Comparison of ENCODE assay signal across 8 mouse cellular contexts in genomic region chr8:105565401-105565881, GRCm38 (mm10). TPM values are rescaled to one million over a fixed set of nuclear protein-coding genes. Genes with fewer than 3 reads are reported as not detected.
DNase-seq lines count a peak whose midpoint lies in the region; ATAC-seq and TF ChIP-seq lines count a peak whose summit lies in the region.

No protein-coding gene starts in this region.

- WGBS in lung, adult 2 months = under 1% methylated on average over 31 of the region's 31 CpGs
- 1% methylated on average over 31 of the region's 31 CpGs for WGBS in forebrain, embryonic 11.5 days
- WGBS in limb, embryonic 11.5 days = under 1% methylated on average over 31 of the region's 31 CpGs

- no peaks in the 10 kb centered on the region for H3K9me3 ChIP-seq in forebrain, embryonic 11.5 days (ENCODE audit: control insufficient read depth, low read length)
- H3K9me3 ChIP-seq in limb, embryonic 11.5 days (ENCODE audit: control insufficient read depth, low read length) = no peaks in the 10 kb centered on the region

- peak; percentile 75 for ATAC-seq in forebrain, embryonic 11.5 days (replicated peaks; ENCODE audit: low FRiP score)
- ATAC-seq in limb, embryonic 11.5 days (ENCODE audit: insufficient number of reproducible peaks, low FRiP score, low TSS enrichment, low read depth) = peak; percentile 56
- ATAC-seq in monocyte, adult 5-6 weeks (replicated peaks; ENCODE audit: insufficient number of reproducible peaks, low FRiP score, low TSS enrichment, poor library complexity, severe bottlenecking) = peak; percentile 24; the same call in 1 of the 2 replicates

- H3K27me3 ChIP-seq in forebrain, embryonic 11.5 days (ENCODE audit: control insufficient read depth, insufficient read depth, low read length) = no peaks in the 10 kb centered on the region
- no peaks in the 10 kb centered on the region for H3K27me3 ChIP-seq in limb, embryonic 11.5 days (ENCODE audit: control insufficient read depth, insufficient read depth, low read length)

- no peaks in the 10 kb centered on the region for H3K36me3 ChIP-seq in forebrain, embryonic 11.5 days (ENCODE audit: control insufficient read depth, insufficient read depth, low read length)
- H3K36me3 ChIP-seq in limb, embryonic 11.5 days (ENCODE audit: control insufficient read depth, insufficient read depth, low read length) = no peaks in the 10 kb centered on the region

- no peak for DNase-seq in lung, adult 2 months
- DNase-seq in lung, postnatal 4 days = no peak
- peak; percentile 22 for DNase-seq in NIH3T3 (ENCODE audit: low read depth)
- DNase-seq in forebrain, embryonic 11.5 days (ENCODE audit: low spot score) = no peak
- DNase-seq in limb, embryonic 11.5 days (ENCODE audit: low spot score) = peak; percentile 24
- DNase-seq in right cerebral cortex, adult 18-20 months = no peak
- DNase-seq in kidney, postnatal 14 days = no peak

- no peak overlapping the region for H3K27ac ChIP-seq in forebrain, embryonic 11.5 days (ENCODE audit: low read depth, low read length)
- no peak overlapping the region for H3K27ac ChIP-seq in limb, embryonic 11.5 days (replicated peaks; ENCODE audit: low read depth, low read length)

- no peak for TF ChIP-seq POLR2A in lung, adult 2 months (IDR thresholded peaks at IDR 0.05; ENCODE audit: borderline replicate concordance, extremely low read depth, low read depth, low read length)

- peak overlapping the region; percentile 59 for H3K4me2 ChIP-seq in forebrain, embryonic 11.5 days (ENCODE audit: low read depth, low read length, severe bottlenecking)
- H3K4me2 ChIP-seq in limb, embryonic 11.5 days (ENCODE audit: low read depth, severe bottlenecking) = peak overlapping the region; percentile 93

- peak overlapping the region; percentile 77 for H3K4me3 ChIP-seq in lung, adult 2 months (replicated peaks; ENCODE audit: extremely low read depth, low read depth, low read length)
- peak overlapping the region; percentile 79 for H3K4me3 ChIP-seq in forebrain, embryonic 11.5 days (ENCODE audit: low read depth, low read length)
- peak overlapping the region; percentile 90 for H3K4me3 ChIP-seq in limb, embryonic 11.5 days (ENCODE audit: low read depth, low read length)

- peaks cover 5% of the 10 kb centered on the region; the same call in 1 of the 2 replicates for H3K4me1 ChIP-seq in lung, adult 2 months (ENCODE audit: control insufficient read depth, insufficient read depth, low read length)
- H3K4me1 ChIP-seq in forebrain, embryonic 11.5 days (replicated peaks; ENCODE audit: control insufficient read depth, insufficient read depth, low read length) = peaks cover 6% of the 10 kb centered on the region; the same call in 1 of the 2 replicates
- peaks cover 8% of the 10 kb centered on the region for H3K4me1 ChIP-seq in limb, embryonic 11.5 days (ENCODE audit: control insufficient read depth, insufficient read depth, low read length)

- H3K9ac ChIP-seq in forebrain, embryonic 11.5 days (ENCODE audit: low read length) = peak overlapping the region; percentile 55
- H3K9ac ChIP-seq in limb, embryonic 11.5 days (ENCODE audit: low read length) = peak overlapping the region; percentile 73

- TF ChIP-seq CTCF in lung, adult 2 months (IDR thresholded peaks at IDR 0.05; ENCODE audit: insufficient read depth, low read length) = no peak

RNA-seq across cellular contexts. Expression of gene Atp6v0d1, which starts 0.4 kb away (rescaled TPM):
- polyA plus RNA-seq in lung, adult 2 months (2012; rRNA removed) = 101 and 121 TPM in 2 replicates
- 99.2 and 108 TPM in 2 replicates for polyA plus RNA-seq in forebrain, embryonic 11.5 days (2014; fragmentation: Nextera tagmentation; extraction: Ambion mirVana)
- 71.7 and 81.5 TPM in 2 replicates for polyA plus RNA-seq in limb, embryonic 11.5 days (2014; fragmentation: Nextera tagmentation; extraction: Ambion mirVana)
- 62.8 to 77.2 TPM (median 68.8 TPM) in 3 replicates for total RNA-seq in monocyte, adult 5-6 weeks (2017)

RNA-seq across cellular contexts. Expression of gene Ripor1, which starts 39.6 kb away (rescaled TPM):
- 71.7 and 74.9 TPM in 2 replicates for polyA plus RNA-seq in lung, adult 2 months (2012; rRNA removed)
- polyA plus RNA-seq in forebrain, embryonic 11.5 days (2014; fragmentation: Nextera tagmentation; extraction: Ambion mirVana) = 18.2 and 18.9 TPM in 2 replicates
- polyA plus RNA-seq in limb, embryonic 11.5 days (2014; fragmentation: Nextera tagmentation; extraction: Ambion mirVana) = 13.1 and 14.1 TPM in 2 replicates
- total RNA-seq in monocyte, adult 5-6 weeks (2017) = 0.64 to 6.4 TPM (median 1.2 TPM) in 3 replicates

RNA-seq across cellular contexts. Expression of gene Hsd11b2, which starts 46.9 kb away (rescaled TPM):
- polyA plus RNA-seq in lung, adult 2 months (2012; rRNA removed) = 2.1 and 4.8 TPM in 2 replicates
- polyA plus RNA-seq in forebrain, embryonic 11.5 days (2014; fragmentation: Nextera tagmentation; extraction: Ambion mirVana) = 13.5 and 13.6 TPM in 2 replicates
- polyA plus RNA-seq in limb, embryonic 11.5 days (2014; fragmentation: Nextera tagmentation; extraction: Ambion mirVana) = 64.2 and 71.0 TPM in 2 replicates
- total RNA-seq in monocyte, adult 5-6 weeks (2017) = not detected in 3 replicates

Comparison
In these comparisons a context has a peak if more than half of its experiments do, and no peak if none do; other contexts are left out.
1. DNase-seq: peak in NIH3T3 (single experiment) and limb, embryonic 11.5 days (single experiment); none in lung, adult 2 months (single experiment), lung, postnatal 4 days (0 of 2), forebrain, embryonic 11.5 days (single experiment), right cerebral cortex, adult 18-20 months (single experiment) and kidney, postnatal 14 days (single experiment).
2. ATAC-seq: peak in every context shown above with its lines; median percentile 75 in forebrain, embryonic 11.5 days; 56 in limb, embryonic 11.5 days; 24 in monocyte, adult 5-6 weeks.
3. Peak in every context shown above with its lines, with median percentiles within 50 percentile points of each other: H3K4me3 ChIP-seq.